Comparison of ENCODE assay signal across 9 mouse cellular contexts in genomic region chr10:24835702-24836342, GRCm38 (mm10). TPM values are rescaled to one million over a fixed set of nuclear protein-coding genes. Genes with fewer than 3 reads are reported as not detected.
A peak's percentile ranks its signal among the peaks of the same experiment; 100 is the strongest.
DNase-seq lines count a peak whose midpoint lies in the region; ATAC-seq lines count a peak whose summit lies in the region.
"Had no signal": no experiment of that assay in that cellular context is flagged by ENCODE, and none has a peak within 500 bp of the region (broad histone marks: within the 10 kb centered on the region; RNA-seq: fewer than 3 reads in every experiment).

No protein-coding gene starts in this region.

- peaks cover 6% of the 10 kb centered on the region for H3K4me1 ChIP-seq in heart, embryonic 11.5 days (ENCODE audit: control insufficient read depth, insufficient read depth, low read length)
- peaks cover 16% of the 10 kb centered on the region; the same call in 1 of the 2 replicates for H3K4me1 ChIP-seq in neural tube, embryonic 12.5 days

- no peaks in the 10 kb centered on the region for H3K27me3 ChIP-seq in heart, embryonic 11.5 days (ENCODE audit: control insufficient read depth, insufficient read depth, low read length)
- H3K27me3 ChIP-seq in neural tube, embryonic 12.5 days (replicated peaks) = no peaks in the 10 kb centered on the region

- no peak for ATAC-seq in heart, embryonic 11.5 days (replicated peaks; ENCODE audit: insufficient number of reproducible peaks, low FRiP score, low TSS enrichment)
- ATAC-seq in neural tube, embryonic 12.5 days (ENCODE audit: low FRiP score, low read depth) = peak; percentile 86
- no peak for ATAC-seq in erythroblast, adult 5-6 weeks (replicated peaks; ENCODE audit: low FRiP score, poor library complexity, severe bottlenecking)

- intact Hi-C loops in heart, postnatal 25 days (cut with DNase I) = no loop called here

- H3K9me3 ChIP-seq in heart, embryonic 11.5 days (replicated peaks; ENCODE audit: control insufficient read depth, low read length) = no peaks in the 10 kb centered on the region
- H3K9me3 ChIP-seq in neural tube, embryonic 12.5 days = no peaks in the 10 kb centered on the region

- no peak overlapping the region for H3K27ac ChIP-seq in heart, embryonic 11.5 days (ENCODE audit: low read depth, low read length)
- no peak overlapping the region for H3K27ac ChIP-seq in neural tube, embryonic 12.5 days

- H3K36me3 ChIP-seq in heart, embryonic 11.5 days (ENCODE audit: control insufficient read depth, insufficient read depth, low read length) = no peaks in the 10 kb centered on the region
- H3K36me3 ChIP-seq in neural tube, embryonic 12.5 days = no peaks in the 10 kb centered on the region

- WGBS in heart, embryonic 11.5 days (ENCODE audit: insufficient replicate concordance) = 27% methylated on average over 12 of the region's 12 CpGs
- WGBS in neural tube, embryonic 12.5 days = 18% methylated on average over 12 of the region's 12 CpGs

- peak overlapping the region; percentile 60 for H3K9ac ChIP-seq in heart, embryonic 11.5 days (ENCODE audit: low read depth, low read length)
- H3K9ac ChIP-seq in neural tube, embryonic 12.5 days = peak overlapping the region; percentile 45

- H3K4me3 ChIP-seq in heart, embryonic 11.5 days (ENCODE audit: low read depth, low read length) = 0 out of 2 replicates have a peak overlapping the region, but pooled peaks have one; percentile 6
- H3K4me3 ChIP-seq in neural tube, embryonic 12.5 days = 0 out of 2 replicates have a peak overlapping the region, but pooled peaks have one; percentile 11

- peak overlapping the region; percentile 50 for H3K4me2 ChIP-seq in heart, embryonic 11.5 days
- H3K4me2 ChIP-seq in neural tube, embryonic 12.5 days (replicated peaks) = peak overlapping the region; percentile 52

- DNase-seq in heart, adult 8-10 months (ENCODE audit: low spot score) = peak; percentile 20
- DNase-seq in heart, postnatal 25 days (ENCODE audit: low spot score) = no peak
- peak; percentile 19 for DNase-seq in kidney, postnatal 10 days
- no peak for DNase-seq in cerebellum, postnatal 10 days
- DNase-seq in cerebellum, postnatal 14 days = no peak

RNA-seq across cellular contexts. Expression of gene Enpp3, which starts 6.8 kb away (rescaled TPM):
- total RNA-seq in heart, adult 8-10 months (2022) = 1 to 10 TPM; 1.6 to 3.5 (median 2.8) TPM
- 1 to 10 TPM; 2.9 to 4.7 TPM for total RNA-seq in heart, postnatal 25 days (2021)
- polyA plus RNA-seq in heart, embryonic 11.5 days (2014; fragmentation: Nextera tagmentation; extraction: Ambion mirVana) = 2.0 and 2.1 TPM in 2 replicates
- 6.6 and 6.8 TPM in 2 replicates for polyA plus RNA-seq in neural tube, embryonic 12.5 days (2016; fragmentation: Nextera tagmentation; extraction: Ambion mirVana)
- 2.1 TPM in 1 of 2 replicates, not detected in the other for total RNA-seq in erythroblast, adult 5-6 weeks (2015; ENCODE audit: low replicate concordance)
- total RNA-seq in erythroblast, adult 5-6 weeks (2017; ENCODE audit: low replicate concordance) = 0.85 and 1.3 TPM in 2 replicates
- total RNA-seq: hematopoietic stem cell, adult 5-6 weeks had no signal

RNA-seq across cellular contexts. Expression of gene Med23, which starts 34.0 kb away (rescaled TPM):
- total RNA-seq in heart, adult 8-10 months (2022) = 10 to 100 TPM; 10.1 to 13.7 (median 12.7) TPM
- 10 to 100 TPM; 14.7 to 15.6 TPM for total RNA-seq in heart, postnatal 25 days (2021)
- 17.7 and 18.4 TPM in 2 replicates for polyA plus RNA-seq in heart, embryonic 11.5 days (2014; fragmentation: Nextera tagmentation; extraction: Ambion mirVana)
- polyA plus RNA-seq in neural tube, embryonic 12.5 days (2016; fragmentation: Nextera tagmentation; extraction: Ambion mirVana) = 28.1 and 33.5 TPM in 2 replicates
- 5.2 and 7.9 TPM in 2 replicates for total RNA-seq in erythroblast, adult 5-6 weeks (2015; ENCODE audit: low replicate concordance)
- 9.1 and 12.2 TPM in 2 replicates for total RNA-seq in erythroblast, adult 5-6 weeks (2017; ENCODE audit: low replicate concordance)

Comparison
In these comparisons a context has a peak if more than half of its experiments do, and no peak if none do; other contexts are left out.
1. DNase-seq: peak in heart, adult 8-10 months (single experiment) and kidney, postnatal 10 days (single experiment); none in heart, postnatal 25 days (single experiment), cerebellum, postnatal 10 days (0 of 2) and cerebellum, postnatal 14 days (0 of 2).